In the genomic region with DNA sequence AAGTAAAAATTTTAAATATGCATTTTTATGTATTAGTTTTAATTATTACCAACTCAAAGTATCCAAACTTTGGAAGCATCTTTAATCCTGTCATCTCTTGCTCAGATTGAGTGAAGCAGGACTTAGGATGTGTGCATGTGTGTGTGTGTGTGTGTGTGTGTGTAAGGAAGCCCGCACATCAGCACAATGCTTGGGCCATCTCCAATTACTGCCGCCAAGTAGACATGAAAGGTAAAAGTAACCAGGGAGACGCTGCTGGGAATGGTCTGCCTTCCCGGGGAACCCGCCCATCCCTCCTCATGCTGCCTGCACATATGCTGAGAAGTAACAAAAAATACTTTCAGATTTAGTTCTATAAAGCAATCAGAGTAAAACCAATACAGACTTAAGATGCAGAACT, we compare ENCODE assay signal across 14 mouse cellular contexts.
"Had no signal": no experiment of that assay in that cellular context is flagged by ENCODE, and none has a peak within 500 bp of the region (broad histone marks: within the 10 kb centered on the region; RNA-seq: fewer than 3 reads in every experiment).

No protein-coding gene starts in this region.

- H3K27ac ChIP-seq: left cerebral cortex, adult 2 months; limb, embryonic 10.5 days; liver, embryonic 15.5 days; stomach, embryonic 15.5 days had no signal

- ATAC-seq: lung, postnatal 0 days had no signal

- DNase-seq: kidney, adult 8-10 months; kidney, postnatal 25 days; lung, adult 2 months; lung, postnatal 36 days; midbrain, embryonic 14.5 days; right cerebral cortex, postnatal 14 days; thymus, adult 2 months; thymus, postnatal 25 days had no signal

- H3K4me1 ChIP-seq: stomach, embryonic 15.5 days had no signal

- H3K4me2 ChIP-seq: liver, embryonic 11.5 days; liver, embryonic 15.5 days; stomach, embryonic 15.5 days had no signal

- H3K9me3 ChIP-seq: limb, embryonic 10.5 days; liver, embryonic 15.5 days; stomach, embryonic 15.5 days had no signal

- H3K9ac ChIP-seq: liver, embryonic 15.5 days; stomach, embryonic 15.5 days had no signal

- H3K4me3 ChIP-seq: left cerebral cortex, adult 2 months; limb, embryonic 10.5 days; liver, embryonic 15.5 days; stomach, embryonic 15.5 days had no signal

- H3K27me3 ChIP-seq: liver, embryonic 15.5 days; stomach, embryonic 15.5 days had no signal
